Mouse (Mus musculus) neural tube, embryonic 10.5 days (tissue): ENCODE data around the gene Abhd17a.
A peak's percentile ranks its signal among the peaks of the same experiment; 100 is the strongest.

Experiments used
- DNase-seq: peaks from one replicate; pipeline ENCODE4 v3.0.0-alpha.2; 2017; ENCODE audit warnings: low spot score; ENCODE audit errors: extremely low spot score

Abhd17a gene

GRCm38 (mm10) chr10:80577195-80578130 lies 12.7 kb downstream of the Abhd17a start, which contains the start of gene Klf16:
Gene Klf16, minus strand, starts transcription at chr10:80577321.
- DNase-seq, result peak; percentile 96

- DNase-seq, result no peak
Observed at GRCm38 (mm10) chr10:80576351-80577194, 13.6 kb downstream of the Abhd17a start.

- no peak for DNase-seq
Observed at GRCm38 (mm10) chr10:80575925-80576324, 14.2 kb downstream of the Abhd17a start.

- DNase-seq, result no peak
Observed at GRCm38 (mm10) chr10:80574896-80575295, 15.2 kb downstream of the Abhd17a start.

- DNase-seq, result no peak
Observed at GRCm38 (mm10) chr10:80573944-80574343, 16.2 kb downstream of the Abhd17a start.

DNA sequence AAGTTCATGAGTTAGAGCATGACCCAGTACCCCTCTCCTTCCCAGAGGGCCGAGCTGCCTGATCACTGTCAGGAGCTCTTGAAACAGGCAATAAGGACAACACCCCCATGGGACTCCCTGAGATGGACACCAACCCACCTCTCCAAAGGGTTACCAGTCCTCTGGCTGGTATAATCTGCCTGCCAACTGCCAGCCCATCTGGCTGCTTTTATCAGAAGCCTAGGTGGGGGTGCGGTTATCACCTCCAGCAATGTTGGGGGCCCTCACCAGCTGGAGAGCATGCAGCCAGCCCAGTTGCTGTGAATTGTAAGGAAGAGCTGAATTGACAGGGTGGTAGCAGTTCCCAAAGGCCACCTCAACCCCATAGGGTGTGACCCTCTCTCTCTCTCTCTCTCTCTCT lies 17.7 kb downstream of the Abhd17a start:
- no peak for DNase-seq

- DNase-seq, result peak; percentile 27
Observed at GRCm38 (mm10) chr10:80570871-80571836, 19.0 kb downstream of the Abhd17a start.

GRCm38 (mm10) chr10:80570419-80570818 lies 19.7 kb downstream of the Abhd17a start:
- no peak for DNase-seq

- DNase-seq, result peak; percentile 40
Observed at GRCm38 (mm10) chr10:80569664-80570066, 20.5 kb downstream of the Abhd17a start.

DNA sequence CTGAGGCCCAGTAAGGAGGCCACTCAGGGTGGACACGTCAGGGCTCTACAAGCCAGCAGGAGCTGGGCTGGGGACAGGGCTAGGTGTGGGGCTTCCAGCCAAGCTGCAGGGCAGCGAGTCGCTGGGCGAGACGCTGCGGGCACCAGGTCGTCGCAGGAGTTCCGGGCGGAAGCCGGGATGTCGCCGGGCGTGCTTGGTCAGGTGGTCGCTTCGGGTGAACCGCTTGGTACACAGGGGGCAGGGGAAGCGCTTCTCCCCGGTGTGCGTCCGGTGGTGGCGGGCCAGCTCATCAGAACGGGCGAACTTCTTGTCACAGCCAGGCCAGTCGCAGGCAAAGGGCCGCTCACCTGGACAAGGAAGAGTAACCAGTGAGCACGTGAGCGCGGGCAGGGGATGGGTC lies 21.3 kb downstream of the Abhd17a start:
- no peak for DNase-seq

DNA sequence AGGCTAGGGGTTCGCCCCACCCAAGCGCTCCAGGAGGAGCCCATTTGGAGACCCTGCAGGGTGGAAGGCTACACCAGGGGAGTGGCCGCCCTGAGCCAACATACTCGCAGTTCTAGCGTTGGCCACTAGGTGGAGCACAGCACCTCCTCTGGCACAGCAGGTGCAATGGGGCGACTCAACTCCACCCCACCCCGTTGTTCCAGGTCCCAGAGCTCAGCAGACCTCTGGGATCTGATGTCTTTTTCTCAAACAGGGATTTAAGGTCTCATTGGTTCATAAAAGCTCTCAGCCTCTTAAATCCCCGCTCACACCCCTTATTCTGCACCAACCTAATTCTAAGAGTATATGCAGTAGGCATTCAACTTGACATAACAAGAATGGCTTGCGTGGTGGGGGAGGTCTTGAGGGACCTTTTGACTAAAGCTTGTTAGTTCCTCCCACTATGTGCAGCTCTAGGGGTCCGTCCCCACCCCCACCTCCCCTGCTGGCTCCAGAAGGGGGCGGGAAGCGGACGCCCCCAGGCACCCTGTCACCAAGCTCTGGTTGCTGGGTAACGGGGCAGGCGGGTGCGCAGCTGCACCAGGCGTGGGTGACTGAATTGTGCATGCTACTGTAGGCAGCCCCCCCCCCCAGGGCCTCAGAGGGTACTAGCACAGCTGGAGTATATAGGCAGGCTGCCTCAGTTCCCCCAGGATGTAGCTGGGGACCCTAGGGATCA lies 23.6 kb downstream of the Abhd17a start:
- DNase-seq, result peak; percentile 91

DNA sequence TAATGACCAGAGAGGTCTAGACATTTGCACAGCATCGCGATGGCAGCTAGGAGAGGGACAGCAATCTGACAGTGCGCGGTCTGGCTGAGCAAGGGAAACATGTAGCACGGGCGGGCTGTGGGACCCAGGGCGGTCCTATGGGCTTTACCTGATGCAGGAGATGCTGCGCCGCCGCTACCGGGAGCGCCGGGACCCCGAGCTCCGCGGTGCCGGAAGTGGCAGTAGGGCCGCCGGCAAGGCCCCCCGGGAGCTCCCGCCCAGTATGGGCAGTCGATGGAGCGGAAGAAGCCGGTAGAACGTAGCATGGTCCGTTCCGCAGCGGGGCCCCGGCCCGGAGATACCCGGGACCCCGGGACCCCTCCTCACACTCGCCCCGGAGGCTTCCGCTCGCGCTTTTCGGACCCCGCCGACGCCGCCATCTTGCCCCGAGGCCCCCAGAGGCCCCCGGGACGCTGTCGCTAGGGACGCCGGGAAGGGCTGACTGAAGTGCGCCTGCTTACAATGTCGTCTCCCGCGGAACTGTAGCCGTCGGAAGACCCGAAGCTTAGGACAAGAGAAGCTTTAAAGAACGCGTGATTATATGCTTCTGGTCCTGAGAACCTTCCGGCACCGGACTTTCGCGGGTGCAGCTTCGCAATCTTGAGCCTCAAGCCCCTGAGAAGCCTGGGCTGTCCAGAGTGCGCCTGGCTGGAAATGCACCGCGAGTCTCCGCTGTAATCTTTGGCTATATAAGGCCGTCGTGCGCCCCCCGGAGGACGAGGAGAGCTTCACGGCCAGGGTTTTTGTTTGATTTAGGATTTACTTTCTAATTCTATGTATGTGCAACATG lies 28.8 kb downstream of the Abhd17a start, which contains the start of gene Rexo1:
Gene Rexo1, minus strand, starts transcription at position 445 of the 829 bp plus-strand sequence.
- DNase-seq, result peak; percentile 95

DNA sequence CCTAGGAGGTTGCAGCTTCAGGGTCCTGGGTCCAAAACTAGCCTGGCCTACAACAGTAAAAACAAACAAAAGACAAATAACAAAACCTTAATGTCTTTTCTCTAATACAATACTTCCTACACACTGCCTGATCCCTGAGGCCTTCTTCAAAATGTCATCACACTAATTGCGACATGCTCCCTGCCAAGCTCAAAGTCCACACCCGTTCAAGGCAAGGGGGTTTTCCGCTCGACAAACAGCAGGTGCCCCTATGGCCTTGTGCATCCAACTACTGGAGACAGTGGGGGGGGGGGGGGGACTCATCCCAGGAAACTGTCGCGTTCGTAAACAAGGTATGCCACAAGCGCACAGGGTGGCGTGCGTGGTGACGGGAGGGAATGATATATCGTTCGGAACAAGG lies 29.5 kb downstream of the Abhd17a start:
- no peak for DNase-seq

DNA sequence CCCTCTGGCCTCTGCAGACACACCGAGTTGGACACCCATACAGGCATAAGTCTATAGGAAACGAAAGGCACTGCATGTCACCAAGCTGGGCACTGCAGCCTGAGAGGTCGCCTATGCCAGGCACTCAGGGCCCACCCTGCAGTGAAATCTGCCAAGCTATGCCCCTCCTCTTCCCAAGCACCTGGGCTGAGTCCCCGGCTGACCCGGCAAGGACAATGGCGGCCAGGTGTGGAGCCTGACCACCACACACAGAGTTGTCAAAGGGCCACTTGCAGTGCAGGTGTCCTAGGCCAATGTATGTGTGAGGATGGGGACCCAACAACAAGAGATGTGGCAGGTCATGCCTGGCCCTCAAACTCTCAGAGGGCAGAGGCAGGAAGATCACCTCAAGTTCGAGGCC lies 30.7 kb downstream of the Abhd17a start:
- DNase-seq, result no peak

GRCm38 (mm10) chr10:80557346-80557965 lies 32.7 kb downstream of the Abhd17a start:
- DNase-seq, result peak; percentile 80

DNA sequence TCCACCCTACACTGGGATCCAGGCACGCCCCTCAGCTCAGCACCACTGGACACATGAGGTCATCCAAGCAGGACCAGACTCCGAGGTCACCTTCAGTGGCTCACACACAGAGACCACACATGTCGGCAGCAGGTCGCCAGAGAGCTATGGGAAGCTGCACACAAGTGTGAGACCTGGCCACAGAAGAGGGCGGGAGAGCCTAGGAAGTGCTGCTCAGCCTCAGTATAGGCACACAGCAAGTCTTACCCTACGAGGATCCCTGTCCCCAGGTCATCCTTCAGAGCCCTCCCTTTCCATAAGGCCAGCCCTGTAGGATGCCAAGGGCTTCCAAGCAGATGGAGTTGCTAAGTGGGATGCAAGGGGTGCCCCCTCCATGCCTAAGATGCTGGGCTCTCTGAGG lies 36.1 kb downstream of the Abhd17a start:
- DNase-seq, result no peak

GRCm38 (mm10) chr10:80553575-80553974 lies 36.6 kb downstream of the Abhd17a start:
- no peak for DNase-seq

DNA sequence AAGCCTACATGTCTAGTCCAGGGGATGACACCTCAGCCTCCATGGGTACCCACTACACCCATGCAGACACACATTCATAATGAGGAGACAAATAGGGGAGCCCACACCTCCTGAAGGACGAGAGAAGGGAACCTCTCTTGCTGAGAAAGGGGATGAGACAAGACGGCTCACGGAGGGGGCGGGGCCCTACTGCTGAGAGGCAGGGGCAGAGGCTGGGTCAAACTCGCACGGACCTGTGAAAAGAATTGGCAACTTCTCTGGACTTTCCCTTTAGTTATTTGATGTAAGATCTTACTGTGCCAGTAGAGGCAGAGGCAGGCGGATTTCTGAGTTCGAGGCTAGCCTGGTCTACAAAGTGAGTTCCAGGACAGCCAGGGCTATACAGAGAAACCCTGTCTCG lies 37.8 kb downstream of the Abhd17a start:
- no peak for DNase-seq

DNA sequence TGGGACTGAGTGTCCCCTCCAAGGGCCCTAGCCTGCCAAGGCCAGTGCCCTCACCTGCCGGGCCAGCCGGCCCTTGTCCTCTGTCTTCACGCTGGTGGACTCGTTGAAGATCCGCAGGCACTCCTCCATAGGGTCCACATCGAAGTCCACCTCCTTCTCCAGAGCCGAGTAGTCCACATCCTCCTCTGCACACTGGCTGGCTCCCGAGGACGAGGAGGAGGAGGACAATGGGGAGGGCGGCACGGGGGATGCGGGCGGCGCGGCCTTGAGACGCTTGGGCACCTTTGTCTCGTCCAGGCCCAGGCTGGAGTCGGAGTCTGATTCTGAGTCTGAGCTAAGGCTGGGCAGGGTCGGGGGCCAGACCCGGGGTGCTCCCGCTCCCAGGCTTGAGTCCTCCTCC lies 40.9 kb downstream of the Abhd17a start:
- DNase-seq, result no peak
